Mouse (Mus musculus): Measurements from ENCODE around the gene Clic4.

GRCm38 (mm10) chr4:135190364-135190763 lies 82.2 kb downstream of the Clic4 start:
- TF ChIP-seq CTCF (IDR thresholded peaks at IDR 0.05; ENCODE audit: borderline replicate concordance, control insufficient read depth, extremely low read depth, insufficient read depth, low read length, poor library complexity) (no peak), POLR2A (IDR thresholded peaks at IDR 0.05; ENCODE audit: control insufficient read depth, extremely low read depth, insufficient read depth, low read length, poor library complexity) (no peak)

Measured in thymus, adult 2 months (tissue).